Mouse (Mus musculus) erythroblast, embryonic 14.5 days (primary cell): ENCODE measurements around the gene Notch1.

Source experiments
- GATA1 ChIP-seq: IDR thresholded peaks from 2 replicates; pipeline ENCODE4 v1.6.1; 2012; ENCODE audit warnings: low read length, inconsistent platforms, mixed read lengths
- TAL1 ChIP-seq: IDR thresholded peaks from 3 replicates; pipeline ENCODE4 v1.6.1; 2012; ENCODE audit warnings: low read length, inconsistent platforms, mixed read lengths

DNA sequence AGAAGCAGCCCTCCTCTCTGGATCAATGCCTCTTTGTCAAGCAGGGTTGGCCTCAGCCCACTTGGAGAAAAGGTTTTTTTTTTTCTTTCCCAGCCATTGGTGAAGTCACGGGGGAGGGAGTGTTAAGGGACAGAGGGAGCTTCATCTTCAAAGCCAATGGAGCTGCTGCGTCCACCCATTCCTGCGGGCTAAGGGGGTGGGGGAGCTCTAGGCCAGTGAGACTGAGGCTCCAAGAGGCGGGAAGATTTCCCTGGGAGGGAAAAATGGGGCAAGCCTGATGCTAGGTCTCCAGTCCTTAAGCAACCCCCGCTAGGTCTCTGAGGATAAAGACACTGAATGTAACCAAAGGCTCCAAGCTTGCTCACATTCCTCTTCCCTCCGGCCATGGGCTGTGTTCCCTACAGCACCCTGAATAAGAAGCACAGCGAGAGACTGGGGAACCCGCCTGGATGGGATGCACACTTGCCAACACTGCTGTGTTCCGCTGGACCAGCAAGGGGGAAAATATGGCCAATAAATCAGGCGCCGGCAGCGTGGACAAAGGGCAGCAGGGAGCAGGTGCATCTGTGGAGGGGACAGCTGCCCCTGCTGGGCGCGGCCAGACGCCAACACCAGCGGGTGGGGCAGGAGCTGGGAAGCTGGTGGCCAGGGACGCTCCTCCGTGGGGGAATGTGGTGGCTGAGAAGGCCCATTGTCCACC lies 29.0 kb downstream of the Notch1 start:
- no peak for TF ChIP-seq GATA1
- no peak for TF ChIP-seq TAL1
